Mouse (Mus musculus) left cerebral cortex, adult 9 months (tissue): ENCODE results near the gene Rhobtb1.

Experiments used
- DNase-seq, 2 experiments: peaks; one replicate each; pipeline ENCODE4 v3.0.0; 2022; ENCODE audit warnings: low spot score in 2 of 2

The Rhobtb1 gene

DNA sequence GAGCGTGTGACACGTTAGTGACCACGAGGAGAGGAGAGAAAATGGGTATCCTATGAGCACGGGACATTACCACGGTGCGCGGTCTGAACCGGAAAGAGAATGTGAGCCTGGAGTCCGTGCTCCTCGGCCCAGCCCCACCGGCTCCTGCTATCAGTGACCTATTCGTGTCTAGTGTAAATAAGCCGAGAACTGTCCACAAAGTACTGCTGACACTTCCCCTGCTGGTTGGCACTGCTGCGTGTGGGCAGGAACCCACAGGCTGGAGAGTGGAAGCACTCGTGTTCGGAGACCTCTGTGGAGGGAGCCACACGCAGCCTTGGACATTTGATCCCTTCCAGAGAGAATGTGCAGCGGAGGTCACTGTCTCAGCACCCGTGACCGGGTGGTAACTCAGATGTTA is at the start of gene Rhobtb1:
Rhobtb1 (plus strand) TSS at position 390 of the 400 bp plus-strand sequence.
- DNase-seq: no peak

DNA sequence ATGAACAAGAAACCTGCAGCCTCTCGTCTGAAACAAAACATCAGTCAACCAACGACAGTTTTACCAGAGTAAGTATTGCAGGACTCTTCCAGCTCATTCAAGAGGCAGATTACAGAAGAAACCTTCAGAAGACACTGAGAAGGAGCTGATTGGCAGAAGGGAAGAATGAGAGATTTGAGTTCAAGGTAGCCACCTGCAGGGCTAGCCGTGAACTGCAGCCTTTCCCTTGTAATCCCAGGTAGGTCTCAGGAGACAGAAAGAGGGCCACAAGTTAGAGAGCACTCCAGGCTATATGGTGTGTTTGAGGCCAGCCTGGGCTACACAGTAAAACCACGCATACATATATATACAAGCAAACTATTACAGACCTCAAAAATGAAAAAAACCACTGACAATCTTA is 49.2 kb upstream of the Rhobtb1 start:
- peak in 1 of 2 experiments; percentile 56 for DNase-seq

DNA sequence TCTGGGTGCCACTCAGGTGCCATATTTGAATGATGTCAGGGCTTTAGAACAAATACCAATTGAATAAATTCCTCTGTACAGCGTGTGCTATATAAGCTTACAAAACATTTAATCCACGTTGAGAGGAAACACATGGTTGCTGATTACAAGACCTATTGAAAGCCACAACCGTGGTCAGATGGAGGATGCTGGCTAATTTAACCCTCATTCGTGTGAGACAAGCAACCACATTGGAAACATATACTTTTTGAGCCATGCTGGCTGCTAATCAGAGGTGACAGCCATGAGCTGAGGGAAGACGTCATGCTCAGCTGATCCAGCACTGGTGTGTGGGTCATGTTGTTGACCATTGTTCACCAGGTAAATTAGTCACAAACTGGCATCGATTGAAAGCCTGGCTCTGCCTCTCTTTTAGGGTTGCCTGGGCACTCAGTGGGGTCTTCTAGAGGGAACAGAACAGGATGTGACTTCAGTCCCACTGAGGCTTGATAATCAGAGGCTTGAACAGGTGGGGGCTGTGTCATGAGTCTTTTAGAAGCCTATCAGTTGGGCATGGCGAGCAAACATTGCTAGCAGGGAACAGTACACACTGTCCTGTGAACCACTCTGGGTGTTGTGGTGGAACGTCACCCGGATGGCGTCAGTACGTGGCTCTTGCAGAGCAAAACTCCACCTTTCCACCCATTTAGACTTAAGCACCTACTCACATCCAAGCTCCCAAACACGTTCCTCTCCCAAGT is 46.9 kb upstream of the Rhobtb1 start:
- DNase-seq: no peak

DNA sequence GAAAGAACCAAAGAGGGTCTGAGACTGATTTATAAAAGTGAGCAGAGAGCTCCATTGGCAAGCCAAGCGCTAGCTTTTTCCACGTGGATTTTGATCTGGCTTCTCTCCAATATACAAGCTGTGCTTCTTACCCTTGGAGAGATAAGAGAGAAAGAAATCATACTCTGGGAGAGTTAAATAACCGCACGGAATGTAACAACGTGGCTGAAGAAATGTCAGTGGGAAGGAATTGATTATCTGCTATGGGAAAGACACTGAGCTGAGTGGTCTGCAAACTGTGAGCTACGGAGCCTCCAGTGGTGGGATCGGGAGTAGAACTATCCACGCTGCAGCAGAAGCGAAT is 46.4 kb upstream of the Rhobtb1 start:
- no peak for DNase-seq

DNA sequence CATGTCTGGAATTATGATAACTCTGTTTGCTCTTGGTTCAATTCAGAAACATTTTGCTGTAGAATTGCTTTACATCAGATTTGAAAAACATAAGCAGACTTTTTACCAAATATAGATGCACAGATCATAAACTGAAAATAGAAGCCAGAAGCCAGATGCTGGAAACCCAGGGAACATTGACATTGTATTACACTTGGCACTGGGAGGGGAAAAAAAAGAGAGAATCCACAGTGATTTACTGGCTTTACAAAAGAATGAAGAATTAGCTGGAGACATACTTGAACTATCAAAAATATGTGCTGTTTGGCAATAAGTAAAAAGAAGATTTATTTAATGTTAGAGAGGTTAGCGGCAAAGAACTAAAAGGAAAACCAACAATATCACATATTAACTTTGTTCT is 44.4 kb upstream of the Rhobtb1 start:
- no peak for DNase-seq

DNA sequence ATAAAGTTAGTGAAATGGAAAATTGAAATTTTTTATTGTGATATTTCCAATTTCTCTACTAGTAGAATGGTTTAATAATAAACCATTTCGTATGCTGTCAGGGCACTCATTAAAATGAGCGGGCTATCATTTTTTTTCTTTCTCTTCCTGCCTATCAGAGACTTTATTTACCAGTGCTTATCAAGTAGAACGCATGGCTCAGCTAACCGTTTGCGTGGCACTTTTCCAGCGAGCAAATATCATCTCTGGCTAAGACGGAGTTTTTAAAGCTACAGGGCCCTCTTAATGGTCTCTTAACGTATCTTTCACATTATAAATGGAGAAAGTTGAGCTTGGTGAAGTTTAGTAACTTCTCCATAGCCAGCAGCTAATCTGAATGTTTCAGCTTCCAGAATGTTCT is 44.0 kb upstream of the Rhobtb1 start:
- DNase-seq: no peak

DNA sequence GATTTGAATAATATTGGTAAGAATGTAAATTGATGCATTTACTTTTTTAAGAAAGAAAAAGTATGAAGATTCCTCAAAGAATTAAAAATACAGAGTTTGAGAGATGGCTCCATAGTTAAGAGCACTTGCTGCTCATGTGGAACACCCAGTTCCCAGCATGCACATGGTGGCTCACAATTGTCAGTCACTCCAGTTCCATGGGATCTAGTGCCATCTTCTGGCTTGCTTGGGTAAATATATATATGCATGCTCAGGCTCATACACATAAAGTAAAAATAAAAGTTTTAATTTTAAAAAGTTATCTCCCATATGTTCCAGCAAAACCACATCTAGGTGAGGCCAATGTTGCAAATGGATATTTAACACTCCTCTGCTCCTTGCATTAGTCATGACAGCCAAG is 36.9 kb upstream of the Rhobtb1 start:
- DNase-seq: no peak

DNA sequence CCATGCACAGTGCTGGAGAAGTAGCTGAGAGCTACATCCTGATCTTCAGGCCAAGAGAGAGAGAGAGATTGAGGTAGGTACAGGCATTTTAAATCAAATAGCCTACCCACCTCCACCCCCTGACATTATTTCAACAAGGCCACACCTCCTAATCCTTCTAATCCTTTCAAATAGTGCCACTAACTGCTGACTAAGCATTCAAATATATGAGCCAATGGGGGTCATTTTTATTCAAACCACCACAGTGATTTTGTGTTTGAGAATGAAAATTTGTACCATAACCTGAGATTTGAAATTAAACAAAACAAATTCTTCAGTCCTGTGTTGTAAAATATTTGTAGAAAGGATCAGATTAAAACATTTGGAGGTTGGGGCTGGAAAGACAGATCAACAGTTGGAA is 33.2 kb upstream of the Rhobtb1 start:
- DNase-seq: no peak

DNA sequence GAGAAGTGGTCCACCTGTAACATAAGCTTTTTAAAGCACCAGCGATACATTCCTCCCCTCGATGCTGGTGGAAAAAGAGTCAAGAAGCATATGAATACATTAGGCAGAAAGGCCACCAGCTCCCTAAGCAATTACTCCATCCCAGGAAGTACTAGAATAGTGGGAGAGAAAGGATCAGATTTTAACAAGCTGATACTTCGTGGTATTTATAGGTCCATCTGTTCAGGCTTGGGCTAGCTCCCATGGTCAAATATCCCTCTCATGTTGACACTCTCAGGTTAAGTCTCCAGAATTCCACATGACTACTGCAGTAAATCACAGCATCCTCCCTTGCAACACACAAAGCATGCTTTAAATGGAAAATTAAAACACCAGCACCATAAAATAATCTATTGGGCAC is 32.3 kb upstream of the Rhobtb1 start:
- no peak for DNase-seq

DNA sequence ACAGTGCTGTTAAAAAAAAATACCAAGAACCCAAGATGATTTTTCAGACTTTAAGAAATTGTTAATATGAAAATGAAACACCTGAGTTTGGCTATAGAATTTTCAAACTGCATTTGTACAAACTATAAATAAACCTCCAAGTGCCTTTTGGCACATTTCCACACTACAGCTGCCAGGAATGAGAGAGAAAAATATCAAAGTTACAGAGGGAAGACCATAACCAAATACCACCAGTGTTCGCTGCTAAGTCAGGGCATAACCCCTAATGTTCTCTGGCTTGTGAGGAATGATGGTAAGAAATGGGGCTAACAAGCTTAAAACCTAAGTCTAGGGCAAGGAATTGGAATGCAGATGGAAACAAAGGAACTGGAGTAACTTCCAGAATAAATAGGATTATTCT is 31.8 kb upstream of the Rhobtb1 start:
- no peak for DNase-seq

DNA sequence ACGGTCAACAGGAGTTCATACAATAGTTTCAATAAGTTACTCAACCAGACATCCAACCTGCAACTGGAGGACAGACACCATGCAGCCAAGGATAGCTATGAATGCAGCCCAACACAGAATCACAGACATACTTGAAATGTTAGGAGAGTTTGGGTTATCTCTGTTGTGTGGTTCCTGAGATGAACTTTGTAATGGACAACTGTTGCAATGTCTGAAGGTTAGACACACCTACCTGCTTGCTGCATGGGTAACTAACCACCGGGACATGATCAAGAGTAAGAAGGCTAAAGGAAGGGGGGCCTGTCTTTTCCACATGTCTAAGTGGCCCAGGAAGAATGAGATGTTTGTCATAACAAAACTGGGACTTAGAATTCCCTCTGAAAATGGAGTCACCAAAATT is 24.7 kb upstream of the Rhobtb1 start:
- DNase-seq: no peak

DNA sequence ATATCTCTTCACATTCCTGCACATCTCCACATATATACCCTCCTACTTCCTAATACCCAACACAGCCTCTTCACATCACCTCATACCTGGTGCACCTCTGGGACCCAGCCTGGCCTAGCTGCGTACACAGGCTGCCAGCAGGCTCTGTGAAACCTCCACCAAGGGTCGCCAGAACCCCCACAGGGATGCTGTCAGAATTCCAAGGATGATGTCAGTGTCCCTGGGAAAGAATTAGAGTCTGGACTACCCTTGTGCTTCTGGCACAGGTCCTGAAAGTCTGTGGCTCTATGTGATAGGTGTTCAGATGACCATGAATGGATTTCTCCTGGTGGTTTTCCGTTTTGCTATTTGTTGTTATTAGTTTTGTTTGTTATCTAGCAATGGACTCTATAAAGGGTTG is 22.7 kb upstream of the Rhobtb1 start:
- no peak for DNase-seq

DNA sequence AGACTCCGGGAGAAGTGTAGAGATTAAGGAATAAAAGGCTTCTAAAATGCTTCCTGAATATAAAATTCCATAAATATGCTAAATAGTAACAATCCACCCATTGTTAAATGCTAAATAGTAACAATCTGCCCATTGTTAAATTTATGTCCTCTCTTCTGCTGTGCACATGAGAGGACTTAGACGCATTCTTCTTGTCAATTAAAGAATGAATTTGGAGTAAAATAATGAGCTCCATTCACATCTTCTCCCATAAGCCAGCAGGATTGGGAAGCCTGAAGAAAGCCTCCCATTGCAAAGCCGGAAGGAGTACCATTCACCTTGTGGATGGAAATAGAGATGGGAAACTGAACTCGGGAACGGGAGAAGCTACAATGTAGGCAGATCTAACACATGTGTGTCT is 20.6 kb upstream of the Rhobtb1 start:
- DNase-seq: no peak

DNA sequence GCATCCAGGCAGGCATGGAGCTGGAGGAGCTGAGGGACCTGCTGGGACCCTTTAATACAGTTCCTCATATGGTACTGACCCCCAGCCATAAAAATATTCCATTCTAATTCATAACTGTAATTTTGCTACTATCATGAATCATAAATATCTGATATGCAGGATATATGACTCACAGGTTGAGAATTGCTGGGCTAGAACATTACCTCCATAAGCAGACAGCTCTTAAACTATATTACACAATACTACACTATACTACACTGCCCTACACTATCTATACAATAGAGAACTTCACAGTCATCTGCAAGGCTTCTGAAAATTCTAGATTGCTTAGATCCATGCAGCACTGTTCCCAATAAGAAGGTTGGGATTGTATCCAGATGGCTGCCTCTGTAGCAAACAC is 16.9 kb upstream of the Rhobtb1 start:
- DNase-seq: no peak

DNA sequence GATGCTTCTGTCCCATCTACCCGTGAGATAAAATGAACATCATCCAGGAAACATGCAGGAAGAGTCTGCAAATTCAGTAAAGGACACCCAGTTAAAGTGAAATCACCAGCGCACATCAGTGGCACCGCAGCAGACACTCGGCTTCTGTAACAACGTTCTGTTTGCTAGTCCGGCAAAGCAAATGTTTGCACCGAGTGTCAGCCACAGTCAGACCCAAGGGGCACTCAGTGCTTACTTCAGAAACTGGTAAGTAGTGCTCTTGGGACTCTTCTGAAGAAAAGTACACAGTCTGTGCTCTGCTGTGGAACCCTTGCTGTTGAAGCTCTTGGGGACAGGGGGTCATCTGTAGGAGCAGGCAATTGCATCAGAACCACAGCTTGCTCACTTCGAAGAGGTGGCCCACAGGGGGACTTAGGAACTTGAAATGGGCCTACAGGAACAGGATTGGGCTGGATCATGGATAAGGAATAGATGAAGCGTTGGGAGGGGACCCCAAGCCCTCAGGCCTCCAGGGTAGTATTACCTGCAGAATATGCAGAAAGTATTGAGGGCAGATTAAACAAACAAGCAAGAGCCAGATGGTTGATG is 14.9 kb upstream of the Rhobtb1 start:
- DNase-seq: no peak

DNA sequence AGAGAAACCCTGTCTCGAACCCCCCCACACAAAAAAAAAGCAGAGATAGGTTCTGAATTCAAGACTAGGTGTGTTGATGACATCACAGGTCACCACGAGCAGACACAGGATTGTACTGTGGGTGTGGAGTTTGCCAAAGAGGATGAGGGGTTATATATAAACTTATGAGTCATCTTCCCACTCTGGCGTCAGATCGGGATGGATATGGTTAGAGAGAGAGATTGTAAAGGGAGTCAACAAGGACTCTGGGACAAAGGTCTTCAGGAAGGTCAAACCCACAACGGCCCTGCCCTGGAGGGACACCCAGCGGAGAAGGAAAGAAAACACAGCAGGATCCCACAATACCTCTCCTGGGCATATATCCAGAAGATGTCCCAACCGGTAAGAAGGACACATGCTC is 2.0 kb upstream of the Rhobtb1 start:
- no peak for DNase-seq

DNA sequence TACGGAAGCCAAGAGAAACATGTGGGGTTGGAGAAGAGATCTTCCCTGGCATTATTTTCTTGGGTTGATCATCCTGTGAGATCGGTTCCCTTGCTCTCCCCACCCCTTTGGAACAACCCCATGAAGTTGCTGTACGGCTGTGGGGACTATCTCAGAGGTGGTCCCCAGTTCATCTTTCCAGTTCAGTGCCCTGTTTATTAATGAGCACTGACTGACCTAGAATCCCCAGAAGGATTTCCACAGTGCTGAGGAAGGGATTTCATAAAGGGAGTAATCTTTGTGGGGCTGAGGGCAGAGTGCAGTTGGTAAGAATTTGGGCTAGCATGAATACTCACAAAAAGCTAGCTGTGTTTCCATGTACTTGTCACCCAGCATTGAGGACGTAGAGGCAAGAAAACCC is 1.7 kb downstream of the Rhobtb1 start:
- DNase-seq: no peak

DNA sequence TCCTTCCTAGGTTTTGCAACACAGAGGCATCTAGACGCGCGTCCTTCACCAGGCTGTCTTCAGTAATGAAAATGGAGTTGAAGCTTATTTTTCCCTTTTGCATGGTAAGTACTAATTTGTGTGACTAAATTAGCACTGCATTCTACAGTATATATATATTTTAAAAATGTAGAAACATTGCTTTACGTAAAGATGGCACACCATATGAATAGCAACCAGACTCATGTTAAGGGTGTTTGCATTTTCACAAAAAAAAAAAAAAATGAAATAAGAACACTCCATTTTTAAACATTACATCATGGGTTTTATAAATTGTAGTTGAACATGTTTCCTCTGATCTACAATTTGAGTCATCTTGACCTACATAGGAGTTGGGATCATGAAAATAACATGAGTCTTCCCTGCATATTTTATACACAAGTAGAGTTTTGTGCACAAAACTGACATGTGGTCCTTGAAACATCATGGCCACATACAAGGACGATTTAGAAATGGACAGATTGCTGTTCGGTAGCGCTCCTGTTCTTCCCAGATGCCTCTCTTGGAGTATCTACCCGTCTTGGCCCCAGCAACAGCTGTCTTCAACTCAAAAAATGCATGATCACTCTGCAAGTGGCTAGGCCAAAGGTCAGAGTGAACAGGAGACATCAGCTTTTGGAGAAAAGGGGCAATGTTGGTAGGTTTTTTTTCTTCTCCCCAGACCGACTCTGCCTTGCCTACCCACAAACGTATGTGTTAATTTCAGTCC is 4.4 kb downstream of the Rhobtb1 start:
- no peak for DNase-seq

DNA sequence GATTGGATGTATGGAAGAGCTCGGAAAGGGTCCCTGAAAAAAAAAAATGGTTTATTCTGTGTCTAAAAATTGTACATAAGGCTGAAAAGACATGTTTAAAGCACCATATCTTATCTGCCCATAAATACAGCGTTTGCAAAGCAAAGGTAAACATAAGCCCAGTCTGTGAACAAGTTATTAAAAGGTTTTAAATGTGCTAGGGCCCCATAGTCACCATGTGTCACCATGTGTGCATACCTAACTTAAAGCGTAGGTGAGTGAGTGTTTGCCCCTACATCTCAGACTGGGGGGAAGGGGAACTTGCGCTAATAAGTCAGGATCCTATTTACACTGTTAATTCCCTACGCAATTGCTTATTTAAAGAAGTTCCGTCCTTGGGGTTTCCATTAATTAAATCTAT is 5.2 kb downstream of the Rhobtb1 start:
- no peak for DNase-seq

DNA sequence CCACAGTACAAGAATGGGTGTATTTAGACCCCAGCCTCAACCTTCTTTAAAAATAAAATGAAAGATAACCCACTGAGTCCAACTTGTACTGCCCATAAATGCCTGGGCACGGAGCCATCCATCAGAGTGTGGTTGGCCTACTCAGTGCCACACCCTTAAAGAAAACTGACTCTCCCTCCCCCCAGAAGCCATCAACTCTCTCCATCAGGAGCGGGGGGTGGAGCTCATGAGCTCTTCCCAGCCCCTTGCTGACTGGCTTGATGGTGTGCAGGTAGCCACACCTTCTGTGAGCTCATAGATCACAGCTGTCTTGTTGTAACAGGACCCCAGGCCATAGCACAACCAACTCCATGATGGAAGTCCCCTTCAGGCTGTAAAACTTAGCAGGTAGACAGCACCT is 6.2 kb downstream of the Rhobtb1 start:
- no peak for DNase-seq

DNA sequence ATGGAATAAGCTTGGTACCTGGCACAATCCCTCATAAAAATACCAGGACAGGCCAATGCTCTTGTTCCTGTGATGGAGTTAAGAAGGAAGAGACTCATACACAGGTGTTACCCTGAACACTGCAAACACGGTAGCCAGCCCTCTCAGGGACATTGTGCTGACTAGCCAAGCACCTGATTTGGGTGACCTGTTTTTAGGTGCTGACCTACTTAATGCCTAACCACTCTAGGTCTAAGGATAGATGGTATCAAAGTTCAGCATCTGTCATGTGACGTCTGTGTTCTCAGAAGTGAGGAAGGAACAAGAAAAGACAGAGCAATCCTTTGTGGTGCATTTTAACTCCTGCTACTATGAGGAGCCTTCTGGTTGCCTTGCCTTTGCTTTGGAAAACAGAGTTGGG is 9.6 kb downstream of the Rhobtb1 start:
- DNase-seq: no peak

DNA sequence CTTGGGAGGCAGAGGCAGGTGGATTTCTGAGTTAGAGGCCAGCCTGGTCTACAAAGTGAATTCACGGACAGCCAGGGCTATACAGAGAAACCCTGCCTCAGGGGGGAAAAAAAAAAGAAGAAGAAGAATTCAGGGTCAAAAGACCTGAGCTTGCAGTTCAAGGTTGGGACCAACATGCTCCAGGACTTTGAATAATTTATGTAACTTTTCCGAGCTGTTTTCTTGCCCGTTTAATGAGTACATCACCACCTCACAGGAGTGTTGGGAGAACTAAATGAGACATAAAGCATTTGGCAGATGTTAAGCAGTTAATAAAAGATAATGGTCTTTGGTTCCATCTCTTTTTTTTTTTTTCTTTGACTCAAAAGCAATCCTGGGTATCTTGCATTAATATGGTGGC is 10.3 kb downstream of the Rhobtb1 start:
- DNase-seq: no peak

DNA sequence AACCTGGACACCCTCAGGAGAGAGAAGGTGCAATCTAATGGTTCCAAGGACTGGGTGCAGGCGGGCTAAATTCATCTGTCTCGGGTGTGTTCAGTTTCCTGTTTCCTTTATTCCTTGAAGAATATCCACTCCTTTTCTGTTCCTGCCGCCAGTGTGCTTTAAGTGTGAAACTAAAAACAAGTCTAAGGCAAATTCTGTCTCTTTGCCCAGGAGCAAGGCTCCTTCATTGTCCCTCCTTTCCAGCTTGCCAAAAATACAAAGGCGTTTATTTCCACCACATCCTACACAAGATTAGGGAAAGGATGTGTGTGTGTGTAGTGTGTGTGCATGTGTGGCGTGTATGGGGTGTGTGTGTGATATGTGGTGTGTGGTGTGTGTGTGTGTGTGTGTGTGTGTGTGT is 11.3 kb downstream of the Rhobtb1 start:
- no peak for DNase-seq
